Mouse (Mus musculus) ES-Bruce4 (cell line): ENCODE measurements around the gene Xylt1. TPM values are rescaled to one million over a fixed set of nuclear protein-coding genes. Genes with fewer than 3 reads are reported as not detected.

Source experiments
- H3K27ac ChIP-seq: 2 replicates; pipeline ENCODE4 v1.5.1; 2012; ENCODE audit warnings: low read length, inconsistent platforms; ENCODE audit not compliant: insufficient read depth
- H3K27me3 ChIP-seq: 2 replicates; pipeline ENCODE4 v1.6.1; 2012; ENCODE audit warnings: mild to moderate bottlenecking, low read length, inconsistent platforms; ENCODE audit not compliant: control insufficient read depth, poor library complexity, insufficient read depth, severe bottlenecking
- H3K36me3 ChIP-seq: 2 replicates; pipeline ENCODE4 v1.6.1; 2012; ENCODE audit warnings: inconsistent platforms, mild to moderate bottlenecking, low read length, moderate library complexity; ENCODE audit not compliant: control insufficient read depth, poor library complexity, insufficient read depth, severe bottlenecking
- H3K4me1 ChIP-seq: one replicate; pipeline ENCODE4 v1.8.1; 2011; ENCODE audit warnings: low read length; ENCODE audit not compliant: control insufficient read depth, insufficient read depth
- H3K4me3 ChIP-seq: 2 replicates; pipeline ENCODE4 v1.5.1; 2011; ENCODE audit warnings: low read depth, mild to moderate bottlenecking, low read length
- H3K9ac ChIP-seq: 2 replicates; pipeline ENCODE4 v1.6.1; 2012; ENCODE audit warnings: low read depth, mild to moderate bottlenecking, inconsistent platforms; ENCODE audit not compliant: poor library complexity, severe bottlenecking
- H3K9me3 ChIP-seq: replicated peaks from 2 replicates; pipeline ENCODE4 v1.6.1; 2012; ENCODE audit warnings: mild to moderate bottlenecking, low read length, inconsistent platforms; ENCODE audit not compliant: control insufficient read depth, poor library complexity, insufficient read depth, severe bottlenecking
- CTCF ChIP-seq: IDR thresholded peaks from one replicate; pipeline ENCODE4 v1.8.1; 2011; ENCODE audit warnings: low read depth, low read length
- EP300 ChIP-seq: IDR thresholded peaks from 2 replicates; pipeline ENCODE4 v1.6.1; 2011; ENCODE audit warnings: low read depth, low read length; ENCODE audit not compliant: insufficient read depth
- POLR2A ChIP-seq: IDR thresholded peaks from one replicate; pipeline ENCODE4 v1.8.1; 2011; ENCODE audit warnings: low read length; ENCODE audit not compliant: insufficient read depth
- polyA plus RNA-seq: library from polyadenylated mRNA; stranded (reverse); fragments of >200 nt; gene quantifications from 2 replicates; pipeline ENCODE4 v1.2.4, GENCODE M21; 2011; ENCODE audit warnings: low read depth; ENCODE audit not compliant: missing spikeins, insufficient read depth, insufficient read length

Gene Xylt1
- polyA plus RNA-seq, 1 experiment = 1.2 TPM

- Histone ChIP-seq H3K4me3 (no peak overlapping the region), H3K27ac (no peak overlapping the region), H3K9me3 (no peaks in the 10 kb centered on the region), H3K4me1 (no peaks in the 10 kb centered on the region), H3K9ac (no peak overlapping the region), H3K27me3 (no peaks in the 10 kb centered on the region), H3K36me3 (no peaks in the 10 kb centered on the region)
- no peak for TF ChIP-seq EP300
- TF ChIP-seq POLR2A = no peak
Measured at GRCm38 (mm10) chr7:117482701-117483100, 101.9 kb downstream of the Xylt1 start.

GRCm38 (mm10) chr7:117484589-117484988 is 103.8 kb downstream of the Xylt1 start:
- no peaks in the 10 kb centered on the region for H3K4me1 ChIP-seq
- no peak overlapping the region for H3K9ac ChIP-seq
- no peaks in the 10 kb centered on the region for H3K36me3 ChIP-seq
- no peaks in the 10 kb centered on the region for H3K9me3 ChIP-seq
- no peak overlapping the region for H3K27ac ChIP-seq
- no peak for TF ChIP-seq EP300
- no peak for TF ChIP-seq CTCF
- no peak for TF ChIP-seq POLR2A
- no peaks in the 10 kb centered on the region for H3K27me3 ChIP-seq
- no peak overlapping the region for H3K4me3 ChIP-seq

- no peaks in the 10 kb centered on the region for H3K4me1 ChIP-seq
- no peaks in the 10 kb centered on the region for H3K9me3 ChIP-seq
- no peaks in the 10 kb centered on the region for H3K27me3 ChIP-seq
- no peak overlapping the region for H3K4me3 ChIP-seq
- TF ChIP-seq CTCF (no peak), EP300 (no peak)
- H3K36me3 ChIP-seq = no peaks in the 10 kb centered on the region
- no peak overlapping the region for H3K27ac ChIP-seq
- no peak overlapping the region for H3K9ac ChIP-seq
Measured at GRCm38 (mm10) chr7:117484989-117485536, 104.3 kb downstream of the Xylt1 start.

- no peaks in the 10 kb centered on the region for H3K36me3 ChIP-seq
- H3K9me3 ChIP-seq = no peaks in the 10 kb centered on the region
- H3K9ac ChIP-seq = no peak overlapping the region
- no peaks in the 10 kb centered on the region for H3K4me1 ChIP-seq
- H3K27ac ChIP-seq = no peak overlapping the region
- TF ChIP-seq POLR2A = no peak
- TF ChIP-seq CTCF = no peak
- TF ChIP-seq EP300 = no peak
- no peak overlapping the region for H3K4me3 ChIP-seq
- no peaks in the 10 kb centered on the region for H3K27me3 ChIP-seq
Measured at GRCm38 (mm10) chr7:117486425-117487172, 105.8 kb downstream of the Xylt1 start.

- no peak overlapping the region for H3K4me3 ChIP-seq
- H3K27me3 ChIP-seq = no peaks in the 10 kb centered on the region
- H3K27ac ChIP-seq = no peak overlapping the region
Measured at GRCm38 (mm10) chr7:117487173-117487490, 106.4 kb downstream of the Xylt1 start.

GRCm38 (mm10) chr7:117489973-117490372 is 109.2 kb downstream of the Xylt1 start:
- Histone ChIP-seq H3K27ac (no peak overlapping the region), H3K36me3 (no peaks in the 10 kb centered on the region), H3K4me3 (no peak overlapping the region), H3K9me3 (no peaks in the 10 kb centered on the region), H3K4me1 (no peaks in the 10 kb centered on the region), H3K9ac (no peak overlapping the region), H3K27me3 (no peaks in the 10 kb centered on the region)
- TF ChIP-seq EP300 (no peak), POLR2A (no peak), CTCF (no peak)

More at GRCm38 (mm10) chr7:117487173-117487490, 106.4 kb downstream of the Xylt1 start:
- Histone ChIP-seq H3K4me1 (no peaks in the 10 kb centered on the region), H3K9ac (no peak overlapping the region), H3K9me3 (no peaks in the 10 kb centered on the region), H3K36me3 (no peaks in the 10 kb centered on the region)
- TF ChIP-seq EP300 = no peak
- TF ChIP-seq POLR2A = no peak
- no peak for TF ChIP-seq CTCF
